Mouse (Mus musculus): ENCODE results near the gene Olfr58. TPM values are rescaled to one million over a fixed set of nuclear protein-coding genes. Genes with fewer than 3 reads are reported as not detected.
"Not testable (repeated sequence)": the region's sequence is repeated elsewhere in the genome, so short reads cannot be mapped to it uniquely, and the experiment has no call there.

Olfr58 gene
- not detected for total RNA-seq (2021)
- long read RNA-seq, experiment 1, result 0 reads
- long read RNA-seq, experiment 2, result 0 reads

- intact Hi-C loops (cut with DNase I), result no loop called here
- no peak for DNase-seq (ENCODE audit: low spot score in 2 of 2)
Measured at GRCm38 (mm10) chr9:19779983-19780382, at the start of gene Olfr58. Gene Olfr58 (plus strand): TSS chr9:19780283.

GRCm38 (mm10) chr9:19769136-19769535, 10.9 kb upstream of the Olfr58 start:
- no peak for DNase-seq (ENCODE audit: low spot score in 2 of 2)
- intact Hi-C loops (cut with DNase I), result no loop called here

GRCm38 (mm10) chr9:19769701-19770100, 10.4 kb upstream of the Olfr58 start:
- intact Hi-C loops (cut with DNase I), result no loop called here
- DNase-seq (ENCODE audit: low spot score in 2 of 2), result no peak

GRCm38 (mm10) chr9:19803000-19803399, 22.9 kb downstream of the Olfr58 start:
- no peak for DNase-seq (ENCODE audit: low spot score in 2 of 2)
- intact Hi-C loops (cut with DNase I), result no loop called here

GRCm38 (mm10) chr9:19804606-19805005, 24.5 kb downstream of the Olfr58 start, which contains the start of gene Olfr859:
Gene Olfr859 (plus strand): TSS chr9:19804906.
- DNase-seq (ENCODE audit: low spot score in 2 of 2); intact Hi-C loops (cut with DNase I): not testable (repeated sequence)

Other genes with a start within 250 kb of the Olfr58 start
- not detected for gene Olfr853, start 239.2 kb upstream of the Olfr58 start, total RNA-seq (2021)
- gene Olfr854, start 212.9 kb upstream of the Olfr58 start, total RNA-seq (2021), result not detected
- gene Olfr855, start 197.7 kb upstream of the Olfr58 start, total RNA-seq (2021), result not detected
- gene Zfp317, start 158.2 kb upstream of the Olfr58 start, total RNA-seq (2021), result 10 to 100 TPM; 18.7 to 22.3 TPM
- gene Olfr857, start 70.8 kb upstream of the Olfr58 start, total RNA-seq (2021), result not detected
- not detected for gene Olfr859, start 24.6 kb downstream of the Olfr58 start, total RNA-seq (2021)
- gene Olfr860, start 69.5 kb downstream of the Olfr58 start, total RNA-seq (2021), result not detected
- not detected for gene Olfr862, start 107.7 kb downstream of the Olfr58 start, total RNA-seq (2021)
- not detected for gene Olfr77, start 136.6 kb downstream of the Olfr58 start, total RNA-seq (2021)
- gene Olfr866, start 247.8 kb downstream of the Olfr58 start, total RNA-seq (2021), result not detected

All from left cerebral cortex, postnatal 14 days (tissue).